Mouse (Mus musculus) heart, adult 18-20 months (tissue): ENCODE measurements around the gene Ndufs8. TPM values are rescaled to one million over a fixed set of nuclear protein-coding genes. Genes with fewer than 3 reads are reported as not detected.
A peak's percentile ranks its signal among the peaks of the same experiment; 100 is the strongest.

Source experiments
- DNase-seq, 2 experiments: peaks; one replicate each; pipeline ENCODE4 v3.0.0; 2021 to 2022; ENCODE audit warnings: mixed read lengths in 1 of 2
- total RNA-seq, 2 experiments: library from RNA; stranded (reverse); gene quantifications; 2 replicates each; pipeline ENCODE4 v1.2.3; 2021

Gene Ndufs8
- total RNA-seq, 2 experiments from 2014 or later, result 489 to 502 TPM

DNA sequence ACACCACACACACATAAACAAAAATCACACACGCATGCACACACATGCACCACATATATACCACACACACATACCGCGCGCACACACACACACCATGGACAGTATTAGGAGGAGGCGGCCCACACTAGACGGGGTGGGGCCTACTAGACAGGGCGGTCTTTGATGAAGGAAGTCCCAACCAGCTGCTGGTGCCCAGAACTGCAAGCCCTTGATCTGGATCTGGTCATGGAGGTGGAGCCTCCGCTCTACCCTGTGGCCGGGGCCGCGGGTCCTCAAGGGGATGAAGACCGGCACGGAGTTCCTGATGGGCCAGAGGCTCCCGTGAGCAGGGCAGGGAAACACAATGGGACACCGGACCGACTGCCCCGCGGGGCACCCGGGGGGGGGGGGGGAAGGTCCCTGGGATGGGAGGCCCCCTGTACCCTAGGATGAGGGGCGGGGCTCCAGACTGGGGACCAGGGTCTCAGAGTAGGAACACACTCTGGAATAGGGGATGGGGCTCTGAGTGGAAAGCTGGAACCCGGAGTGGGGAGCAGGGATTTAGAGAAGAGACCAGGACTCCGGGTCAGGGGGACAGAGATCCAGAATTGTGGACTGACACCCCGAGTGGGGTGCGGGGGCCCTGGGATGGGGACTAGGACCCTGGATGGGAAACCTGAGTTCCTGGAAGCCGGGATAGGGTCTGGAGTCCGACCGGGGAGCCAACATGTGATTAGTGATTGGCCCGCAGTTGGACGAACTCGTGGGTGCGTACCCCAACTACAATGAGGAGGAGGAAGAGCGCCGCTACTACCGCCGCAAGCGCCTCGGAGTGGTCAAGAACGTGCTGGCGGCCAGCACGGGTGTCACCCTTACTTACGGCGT, 22.7 kb upstream of the Ndufs8 start, which contains the start of gene Unc93b1:
TSS of gene Unc93b1 (plus strand) at position 155 of the 864 bp plus-strand sequence.
- DNase-seq, result peak; percentile 80 to 88

DNA sequence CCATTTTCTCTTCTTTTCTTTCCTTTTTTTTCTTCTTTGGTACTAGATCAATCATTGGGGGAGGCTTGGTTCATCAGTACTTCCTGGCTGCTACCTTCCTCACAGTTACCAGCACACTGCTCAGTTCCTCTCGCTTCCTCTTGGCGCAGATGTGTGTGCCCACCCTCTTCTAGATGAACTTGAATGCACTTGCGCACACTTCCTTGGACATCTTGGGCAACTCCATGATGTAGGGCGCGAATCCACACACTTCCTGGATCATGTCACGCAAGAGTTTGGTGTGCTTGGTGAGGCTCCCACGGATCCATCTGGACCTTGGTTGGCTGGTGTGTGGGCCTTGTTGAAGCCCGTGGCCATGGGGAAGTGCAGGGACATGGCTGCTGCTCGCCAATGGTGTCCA, 19.1 kb upstream of the Ndufs8 start:
- DNase-seq, result peak in 1 of 2 experiments; percentile 71

DNA sequence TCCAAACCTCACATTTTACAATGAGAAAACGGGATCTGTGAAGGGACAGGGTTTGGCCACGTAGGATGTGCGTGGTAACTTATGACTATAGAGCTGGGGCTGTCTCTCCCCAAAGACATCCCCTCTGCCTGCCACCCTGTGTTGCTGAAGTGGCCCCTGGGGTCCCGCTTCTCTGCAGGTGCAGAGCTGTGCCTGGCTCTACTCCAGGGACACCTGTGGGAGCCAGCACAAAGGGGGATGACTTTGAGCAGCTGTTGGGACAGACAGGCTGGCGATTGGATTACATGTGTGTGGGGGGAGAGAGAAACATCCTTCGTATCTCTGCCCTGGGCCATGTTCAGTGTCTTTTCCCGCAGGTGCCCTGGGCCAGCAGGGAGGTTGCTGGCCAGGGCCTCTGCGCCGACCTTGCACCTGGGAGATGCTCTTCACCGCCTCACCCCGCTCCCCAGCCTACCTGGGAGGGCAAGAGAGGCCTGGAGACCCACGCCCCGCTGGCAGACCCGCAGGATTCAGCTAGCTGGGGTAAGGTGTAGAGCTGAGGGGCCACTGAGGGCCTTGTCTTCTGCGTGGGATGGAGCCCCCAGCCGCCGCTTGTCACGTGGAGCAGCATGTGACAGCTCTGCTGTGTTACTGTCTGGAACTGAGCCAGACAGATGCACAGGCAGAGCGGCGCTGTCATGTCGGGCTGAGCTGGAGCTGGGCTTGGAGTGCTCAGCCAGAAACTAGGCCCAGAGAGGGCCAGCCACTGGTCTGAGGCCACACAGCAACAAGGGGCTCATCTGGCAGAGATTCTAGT, 17.9 kb upstream of the Ndufs8 start:
- DNase-seq, result no peak

GRCm38 (mm10) chr19:3929211-3929941, 16.8 kb upstream of the Ndufs8 start, which contains the start of gene Aldh3b1:
Gene Aldh3b1 (minus strand): TSS chr19:3929808.
- DNase-seq, result peak; percentile 94 to 95

DNA sequence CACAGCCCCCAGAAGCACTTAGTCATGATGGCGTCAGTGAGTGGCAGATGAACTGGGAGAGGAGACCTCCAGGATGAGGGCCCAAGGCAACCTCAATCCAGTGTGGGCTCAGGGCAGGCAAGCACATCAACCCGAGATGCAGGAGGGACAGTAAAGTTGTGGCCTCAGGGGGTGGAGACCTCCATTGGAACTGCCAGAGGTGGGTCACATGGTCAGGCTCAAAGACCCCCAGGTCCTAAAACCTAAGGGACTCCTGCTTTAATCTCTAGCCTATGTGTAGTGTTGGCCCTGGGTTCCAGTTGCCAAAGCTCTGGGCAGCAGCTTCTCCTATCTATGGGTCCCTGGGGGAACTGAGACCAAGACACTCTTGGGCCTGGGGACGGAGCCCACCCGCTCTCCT, 16.2 kb upstream of the Ndufs8 start:
- DNase-seq, result no peak

DNA sequence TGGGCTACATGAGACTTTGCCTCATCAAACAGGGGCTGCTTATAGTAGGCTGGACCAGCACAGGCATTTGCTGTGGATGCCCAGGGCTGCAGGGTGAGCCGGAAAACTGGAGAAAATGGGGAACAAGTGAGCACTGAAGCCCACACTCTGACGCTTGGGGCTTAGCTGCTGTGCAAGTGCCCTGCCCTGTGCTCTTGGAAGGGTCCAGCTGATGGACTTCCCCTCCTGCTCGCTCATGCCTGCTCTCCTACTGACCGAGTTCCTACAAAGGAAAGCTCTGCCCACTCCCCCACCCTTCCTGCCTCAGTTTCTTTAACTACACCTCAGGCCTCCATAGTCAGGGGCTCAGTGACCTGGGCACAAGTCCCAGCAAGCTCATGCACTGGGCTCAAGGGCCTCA, 15.4 kb upstream of the Ndufs8 start:
- DNase-seq, result peak in 1 of 2 experiments; percentile 50

- DNase-seq, result no peak
Observed at GRCm38 (mm10) chr19:3926685-3927084, 14.1 kb upstream of the Ndufs8 start.

GRCm38 (mm10) chr19:3926279-3926678, 13.7 kb upstream of the Ndufs8 start:
- DNase-seq, result no peak

- no peak for DNase-seq
Observed at GRCm38 (mm10) chr19:3925859-3926258, 13.3 kb upstream of the Ndufs8 start.

- DNase-seq, result no peak
Observed at GRCm38 (mm10) chr19:3924868-3925267, 12.3 kb upstream of the Ndufs8 start.

DNA sequence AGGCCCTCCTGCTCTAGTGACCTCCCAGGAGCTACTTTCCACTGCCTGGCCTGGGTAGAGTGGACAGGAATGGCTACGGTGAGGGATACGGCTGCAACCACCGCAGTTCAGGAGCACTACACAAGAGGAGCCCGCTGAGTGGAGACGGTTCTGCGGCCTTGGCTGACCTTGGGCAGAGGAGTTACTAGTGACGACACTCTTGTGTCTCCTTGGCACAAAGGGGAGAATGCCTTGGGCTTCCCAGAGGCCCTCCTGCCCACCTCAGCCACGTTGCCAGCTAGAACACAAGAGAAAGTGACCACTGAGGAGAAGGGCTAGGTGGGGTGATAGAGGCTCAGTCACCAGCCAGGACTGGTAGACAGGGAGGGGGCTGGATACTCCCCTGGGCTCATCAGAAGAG, 11.6 kb upstream of the Ndufs8 start:
- DNase-seq, result no peak

DNA sequence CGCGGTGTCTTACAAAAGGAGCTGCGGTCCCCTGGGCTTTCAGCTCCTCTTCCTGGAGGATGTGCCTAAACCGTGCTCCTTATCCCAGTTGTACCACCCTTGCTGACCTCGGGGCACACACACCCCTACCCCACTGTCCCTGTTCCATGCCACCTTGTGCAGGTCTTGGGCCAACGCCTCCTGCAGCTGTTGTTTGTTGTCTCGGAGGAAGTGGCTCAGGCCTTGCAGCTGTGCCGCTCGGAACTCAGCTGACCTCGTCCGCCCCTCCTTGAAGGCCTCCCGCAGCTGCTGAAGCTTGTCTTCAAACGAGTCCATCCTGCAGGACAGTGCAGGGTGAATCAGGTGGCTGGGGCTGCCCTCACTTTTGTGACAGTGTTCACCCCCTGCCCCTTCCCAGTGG, 11.0 kb upstream of the Ndufs8 start:
- peak; percentile 60 to 78 for DNase-seq

GRCm38 (mm10) chr19:3922661-3923371, 10.2 kb upstream of the Ndufs8 start:
- peak in 1 of 2 experiments; percentile 45 for DNase-seq

DNA sequence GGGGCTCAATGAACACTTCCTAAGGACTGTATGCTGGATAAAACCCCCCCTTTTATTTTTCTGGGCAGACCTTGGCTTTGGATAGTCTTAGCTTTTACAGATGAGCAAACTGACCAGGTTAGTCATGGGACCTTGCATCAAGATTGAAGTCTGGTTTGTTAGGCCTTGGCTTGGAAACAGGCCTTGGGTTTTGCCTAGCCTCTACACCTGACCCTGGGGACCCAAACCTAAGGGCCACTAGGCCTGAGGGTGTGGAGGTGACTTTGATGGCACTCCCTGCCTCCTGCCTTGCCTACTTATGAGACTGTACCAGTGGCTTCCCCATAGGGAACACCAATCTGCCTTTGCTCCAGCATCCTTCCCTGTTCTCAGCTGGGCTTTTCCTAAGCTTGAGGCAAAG, 7.4 kb upstream of the Ndufs8 start:
- no peak for DNase-seq

GRCm38 (mm10) chr19:3916727-3917126, 4.2 kb upstream of the Ndufs8 start:
- no peak for DNase-seq

DNA sequence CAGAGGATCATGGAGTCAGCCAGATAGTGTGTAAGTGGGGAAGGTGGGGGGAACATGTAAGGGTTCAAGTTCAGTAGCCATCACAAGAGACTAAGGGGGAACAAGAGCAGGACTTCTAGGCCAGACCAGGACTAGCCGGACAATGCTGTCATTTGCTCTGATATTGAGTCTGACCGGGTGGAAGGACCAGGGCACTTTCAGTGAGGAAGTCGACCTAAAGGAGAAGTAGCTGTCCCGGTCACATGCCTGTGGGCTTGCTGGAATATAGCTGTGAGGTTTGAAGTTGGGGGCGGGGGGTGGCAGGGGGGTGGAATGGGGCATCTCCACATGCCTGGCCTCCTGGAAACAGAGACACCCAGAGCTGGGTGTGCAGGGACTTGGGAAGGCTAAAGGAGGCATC, 2.0 kb upstream of the Ndufs8 start:
- peak in 1 of 2 experiments; percentile 60 for DNase-seq

GRCm38 (mm10) chr19:3913692-3914091, 1.1 kb upstream of the Ndufs8 start:
- DNase-seq, result no peak

- no peak for DNase-seq
Observed at GRCm38 (mm10) chr19:3910206-3910605, 2.4 kb downstream of the Ndufs8 start.

DNA sequence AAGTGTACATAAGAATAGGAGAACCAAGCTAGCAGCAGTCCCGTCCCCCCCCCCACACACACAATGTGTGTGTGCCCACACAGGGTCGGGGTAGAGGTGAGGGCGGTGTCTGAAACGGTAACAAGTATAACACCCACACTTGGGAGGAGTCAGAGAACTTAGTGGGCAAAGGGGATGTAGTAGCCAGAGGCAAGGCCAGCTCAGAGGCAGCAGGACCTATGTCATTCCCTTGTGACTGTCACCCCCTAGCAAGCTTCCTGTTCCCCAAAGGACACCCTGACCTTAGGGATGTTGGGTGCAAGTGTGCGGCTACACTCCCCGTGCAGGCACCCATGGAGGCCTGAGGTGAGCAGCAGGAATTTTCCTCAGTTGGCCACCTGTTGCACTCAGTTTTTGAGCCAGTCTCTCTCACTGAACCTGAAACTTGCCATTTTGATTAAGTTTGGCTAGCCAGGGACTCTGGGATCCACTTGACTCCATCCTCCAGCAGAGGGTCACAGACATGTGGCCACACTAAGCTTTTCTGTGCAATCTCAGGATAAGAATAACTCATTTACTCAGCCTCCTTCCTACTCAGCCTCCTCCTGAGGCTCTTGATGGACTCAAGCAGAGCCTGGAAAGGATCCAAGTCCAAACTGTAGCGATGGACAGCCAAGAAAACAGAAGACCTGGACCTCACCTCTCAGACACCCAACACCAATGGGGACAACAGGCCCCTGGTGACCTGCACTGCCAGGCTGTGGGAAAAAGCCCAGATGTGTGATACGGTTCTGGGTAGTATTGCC, 4.5 kb downstream of the Ndufs8 start:
- peak in 1 of 2 experiments; percentile 50 for DNase-seq
